Mouse (Mus musculus): Measurements from ENCODE around the gene Defb25. TPM values are rescaled to one million over a fixed set of nuclear protein-coding genes. Genes with fewer than 3 reads are reported as not detected.

Gene Defb25
- polyA plus RNA-seq, 1 experiment = not detected

DNA sequence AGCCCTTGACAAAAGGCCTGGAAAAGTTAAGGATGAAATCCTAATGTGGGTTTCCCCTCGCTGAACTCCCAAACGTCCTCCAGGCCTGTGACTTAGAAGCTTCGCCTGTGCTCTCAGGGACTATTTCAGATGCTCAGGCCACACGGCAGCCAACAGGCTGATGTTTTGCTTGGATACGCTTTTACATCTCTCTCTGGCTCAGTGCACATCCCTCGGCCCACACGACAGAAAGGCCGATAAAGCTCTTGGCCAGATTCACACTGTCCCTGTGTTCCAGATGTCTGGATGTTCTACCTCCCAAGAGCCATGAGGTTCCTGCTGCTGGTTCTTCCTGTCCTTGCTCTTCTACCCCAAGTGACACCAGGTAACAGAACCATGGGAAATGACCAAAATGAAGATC is 49.4 kb downstream of the Defb25 start:
- no peak for DNase-seq (ENCODE audit: extremely low spot score in 1 of 2, low spot score in 1 of 2)

Other genes with a start within 250 kb of the Defb25 start
- gene Nrsn2, start 246.4 kb downstream of the Defb25 start, polyA plus RNA-seq (2012; rRNA removed) = 99.0 and 113 TPM in 2 replicates
- gene Sox12, start 225.0 kb downstream of the Defb25 start, polyA plus RNA-seq (2012; rRNA removed) = 22.7 and 23.4 TPM in 2 replicates
- gene Zcchc3, start 208.0 kb downstream of the Defb25 start, polyA plus RNA-seq (2012; rRNA removed) = 9.2 and 9.7 TPM in 2 replicates
- 4.4 and 4.5 TPM in 2 replicates for gene 6820408C15Rik, start 207.5 kb downstream of the Defb25 start, polyA plus RNA-seq (2012; rRNA removed)
- gene Defb23, start 158.4 kb downstream of the Defb25 start, polyA plus RNA-seq (2012; rRNA removed) = not detected in 2 replicates
- gene Defb20, start 146.0 kb downstream of the Defb25 start, polyA plus RNA-seq (2012; rRNA removed) = 0.20 TPM in 1 of 2 replicates, not detected in the other
- not detected in 2 replicates for gene Defb22, start 132.9 kb downstream of the Defb25 start, polyA plus RNA-seq (2012; rRNA removed)
- not detected in 2 replicates for gene Defb26, start 111.4 kb downstream of the Defb25 start, polyA plus RNA-seq (2012; rRNA removed)
- gene Defb28, start 104.8 kb downstream of the Defb25 start, polyA plus RNA-seq (2012; rRNA removed) = not detected in 2 replicates
- not detected in 2 replicates for gene Defb29, start 83.0 kb downstream of the Defb25 start, polyA plus RNA-seq (2012; rRNA removed)
- not detected in 2 replicates for gene Gm17416, start 53.7 kb downstream of the Defb25 start, polyA plus RNA-seq (2012; rRNA removed)
- not detected in 2 replicates for gene Defb21, start 50.3 kb downstream of the Defb25 start, polyA plus RNA-seq (2012; rRNA removed)
- not detected in 2 replicates for gene Defb19, start 42.7 kb downstream of the Defb25 start, polyA plus RNA-seq (2012; rRNA removed)
- gene Defb45, start 23.7 kb downstream of the Defb25 start, polyA plus RNA-seq (2012; rRNA removed) = not detected in 2 replicates
- not detected in 2 replicates for gene Defb36, start 18.7 kb downstream of the Defb25 start, polyA plus RNA-seq (2012; rRNA removed)
- 0.59 and 0.72 TPM in 2 replicates for gene Rem1, start 3.9 kb upstream of the Defb25 start, polyA plus RNA-seq (2012; rRNA removed)
- gene H13, start 46.4 kb upstream of the Defb25 start, polyA plus RNA-seq (2012; rRNA removed) = 82.4 and 82.7 TPM in 2 replicates
- 18.9 and 19.0 TPM in 2 replicates for gene Mcts2, start 64.0 kb upstream of the Defb25 start, polyA plus RNA-seq (2012; rRNA removed)
- 81.5 and 93.8 TPM in 2 replicates for gene Id1, start 113.2 kb upstream of the Defb25 start, polyA plus RNA-seq (2012; rRNA removed)
- 6.9 and 7.6 TPM in 2 replicates for gene Cox4i2, start 131.1 kb upstream of the Defb25 start, polyA plus RNA-seq (2012; rRNA removed)
- 91.7 and 91.8 TPM in 2 replicates for gene Bcl2l1, start 208.7 kb upstream of the Defb25 start, polyA plus RNA-seq (2012; rRNA removed)
- gene Tpx2, start 224.9 kb upstream of the Defb25 start, polyA plus RNA-seq (2012; rRNA removed) = 1.6 and 1.7 TPM in 2 replicates

All from frontal cortex, adult 2 months (tissue).